Mouse (Mus musculus): ENCODE measurements around the gene Cacna1e. TPM values are rescaled to one million over a fixed set of nuclear protein-coding genes. Genes with fewer than 3 reads are reported as not detected.

Cacna1e gene
- polyA plus RNA-seq, 1 experiment from 2014 or later = 10.7 TPM

Other genes with a start within 250 kb of the Cacna1e start
- gene Ier5, start 215.1 kb upstream of the Cacna1e start, polyA plus RNA-seq (2015; fragmentation: Nextera tagmentation; extraction: Ambion mirVana) = 7.5 and 7.9 TPM in 2 replicates

All from neural tube, embryonic 13.5 days (tissue).